Mouse (Mus musculus): Measurements from ENCODE around the gene Fam122a.

Fam122a gene

GRCm38 (mm10) chr19:24486433-24487296, 9.5 kb upstream of the Fam122a start:
- DNase-seq, result no peak

- DNase-seq, result no peak
Measured at GRCm38 (mm10) chr19:24484612-24485194, 7.5 kb upstream of the Fam122a start.

- no peak for DNase-seq
Measured at GRCm38 (mm10) chr19:24480916-24481315, 3.8 kb upstream of the Fam122a start.

- DNase-seq, result peak in 1 of 2 experiments; percentile 9
Measured at GRCm38 (mm10) chr19:24476461-24476860, 695 bp downstream of the Fam122a start.

GRCm38 (mm10) chr19:24475281-24475680, 1.9 kb downstream of the Fam122a start:
- DNase-seq, result no peak

- no peak for DNase-seq
Measured at GRCm38 (mm10) chr19:24472512-24472911, 4.6 kb downstream of the Fam122a start.

GRCm38 (mm10) chr19:24471538-24471937, 5.6 kb downstream of the Fam122a start:
- no peak for DNase-seq

GRCm38 (mm10) chr19:24469216-24469615, 7.9 kb downstream of the Fam122a start:
- DNase-seq, result no peak

- no peak for DNase-seq
Measured at GRCm38 (mm10) chr19:24468616-24469015, 8.5 kb downstream of the Fam122a start.

GRCm38 (mm10) chr19:24463011-24463410, 14.1 kb downstream of the Fam122a start:
- no peak for DNase-seq

GRCm38 (mm10) chr19:24456591-24457231, 20.4 kb downstream of the Fam122a start:
- no peak for DNase-seq

- no peak for DNase-seq
Measured at GRCm38 (mm10) chr19:24455249-24455960, 21.8 kb downstream of the Fam122a start.

- no peak for DNase-seq
Measured at GRCm38 (mm10) chr19:24454451-24454850, 22.7 kb downstream of the Fam122a start.

GRCm38 (mm10) chr19:24453379-24453778, 23.8 kb downstream of the Fam122a start:
- no peak for DNase-seq

- no peak for DNase-seq
Measured at GRCm38 (mm10) chr19:24452441-24452898, 24.7 kb downstream of the Fam122a start.

- no peak for DNase-seq
Measured at GRCm38 (mm10) chr19:24451626-24452025, 25.5 kb downstream of the Fam122a start.

- DNase-seq, result peak in 1 of 2 experiments; percentile 10
Measured at GRCm38 (mm10) chr19:24450740-24451139, 26.4 kb downstream of the Fam122a start.

- no peak for DNase-seq
Measured at GRCm38 (mm10) chr19:24444322-24444721, 32.8 kb downstream of the Fam122a start.

- no peak for DNase-seq
Measured at GRCm38 (mm10) chr19:24439715-24440114, 37.4 kb downstream of the Fam122a start.

GRCm38 (mm10) chr19:24434291-24434690, 42.9 kb downstream of the Fam122a start:
- DNase-seq, result no peak

- no peak for DNase-seq
Measured at GRCm38 (mm10) chr19:24432447-24432846, 44.7 kb downstream of the Fam122a start.

GRCm38 (mm10) chr19:24431381-24431780, 45.8 kb downstream of the Fam122a start:
- DNase-seq, result no peak

GRCm38 (mm10) chr19:24428011-24428410, 49.1 kb downstream of the Fam122a start:
- no peak for DNase-seq

Measured in spleen, adult 18-20 months (tissue).